Mouse (Mus musculus) 3134 (cell line): ENCODE data around the gene Lin7b.

ENCODE experiments used
- DNase-seq: peaks from one replicate; pipeline ENCODE4 v3.0.0-alpha.2; 2011; ENCODE audit warnings: low spot score; ENCODE audit not compliant: insufficient read length; ENCODE audit errors: extremely low read depth

Lin7b gene

GRCm38 (mm10) chr7:45323069-45323468 is 47.3 kb downstream of the Lin7b start:
- DNase-seq = no peak

- DNase-seq = no peak
Observed at GRCm38 (mm10) chr7:45322245-45322644, 48.1 kb downstream of the Lin7b start.
